Mouse (Mus musculus): Measurements from ENCODE around the gene Mvd. TPM values are rescaled to one million over a fixed set of nuclear protein-coding genes. Genes with fewer than 3 reads are reported as not detected.

The Mvd gene
- total RNA-seq, 2 experiments from 2014 or later: 5.6 to 7.8 TPM

Small RNAs within 50 kb of the gene (microRNA-seq; reads per million reads assigned to microRNA genes)
- 0 reads per million in 2 experiments for gene Gm24366

Other genes starting within 250 kb of the Mvd start
- 1 to 10 TPM; 8.4 to 8.6 TPM for gene Zfpm1, start 161.3 kb downstream of the Mvd start, total RNA-seq (2021)
- gene Trhr2, start 82.7 kb downstream of the Mvd start, total RNA-seq (2021): not detected
- gene Zc3h18, start 66.8 kb downstream of the Mvd start, total RNA-seq (2021): 10 to 100 TPM; 21.6 to 23.5 TPM
- not detected for gene Il17c, start 21.4 kb downstream of the Mvd start, total RNA-seq (2021)
- 10 to 100 TPM; 15.3 to 18.6 TPM for gene Cyba, start 10.5 kb downstream of the Mvd start, total RNA-seq (2021)
- gene Snai3, start 17.3 kb upstream of the Mvd start, total RNA-seq (2021): 1 to 10 TPM; 3.1 to 4.1 TPM
- 10 to 100 TPM; 23.9 to 28.7 TPM for gene Rnf166, start 32.6 kb upstream of the Mvd start, total RNA-seq (2021)
- 1 to 10 TPM; 7.6 to 8.6 TPM for gene Ctu2, start 32.7 kb upstream of the Mvd start, total RNA-seq (2021)
- gene Piezo1, start 107.9 kb upstream of the Mvd start, total RNA-seq (2021): 10 to 100 TPM; 15.1 to 15.4 TPM
- gene Cdt1, start 124.6 kb upstream of the Mvd start, total RNA-seq (2021): 1 to 10 TPM; 1.8 to 3.0 TPM
- gene Aprt, start 133.5 kb upstream of the Mvd start, total RNA-seq (2021): 10 to 100 TPM; 40.1 to 44.1 TPM
- 1 to 10 TPM; 2.9 to 3.6 TPM for gene Galns, start 168.0 kb upstream of the Mvd start, total RNA-seq (2021)
- gene Trappc2l, start 168.2 kb upstream of the Mvd start, total RNA-seq (2021): 10 to 100 TPM; 47.5 TPM
- gene Pabpn1l, start 179.3 kb upstream of the Mvd start, total RNA-seq (2021): not detected

All from gastrocnemius, postnatal 14 days (tissue).